Mouse (Mus musculus) gastrocnemius, postnatal 14 days (tissue): ENCODE results near the gene Pex10. TPM values are rescaled to one million over a fixed set of nuclear protein-coding genes. Genes with fewer than 3 reads are reported as not detected.
A peak's percentile ranks its signal among the peaks of the same experiment; 100 is the strongest.
"Not testable (repeated sequence)": the region's sequence is repeated elsewhere in the genome, so short reads cannot be mapped to it uniquely, and the experiment has no call there.

ENCODE experiments used
- DNase-seq: peaks from one replicate; pipeline ENCODE4 v3.0.0; 2021; ENCODE audit warnings: mixed read lengths
- intact Hi-C: fragments of 180-260 bp; cut with DNase I; formaldehyde crosslinking; loops from one replicate; pipeline ENCODE4 v1.15.1; 2025; ENCODE audit warnings: low total_unique reads
- total RNA-seq, 2 experiments: library from RNA; stranded (reverse); gene quantifications; 2 replicates each; pipeline ENCODE4 v1.2.3; 2021

Pex10 gene
- total RNA-seq, 2 experiments from 2014 or later: 10.7 to 11.3 TPM

GRCm38 (mm10) chr4:155058325-155058724 lies 8.5 kb upstream of the Pex10 start:
- no peak for DNase-seq
- intact Hi-C loops: no loop called here

- DNase-seq: no peak
- intact Hi-C loops: loop anchor here (5.0 kb wide), 2 partner anchors 77 to 192 kb away; no protein-coding TSS in a partner anchor
Observed at GRCm38 (mm10) chr4:155063895-155064294, 2.9 kb upstream of the Pex10 start.

- intact Hi-C loops: loop anchor here (5.0 kb wide), 2 partner anchors 77 to 192 kb away; no protein-coding TSS in a partner anchor
- DNase-seq: no peak
Observed at GRCm38 (mm10) chr4:155064474-155064873, 2.3 kb upstream of the Pex10 start.

- DNase-seq: peak; percentile 81
- intact Hi-C loops: no loop called here
Observed at GRCm38 (mm10) chr4:155065970-155066833, 614 bp upstream of the Pex10 start.

- intact Hi-C loops: no loop called here
- no peak for DNase-seq
Observed at GRCm38 (mm10) chr4:155068357-155068972, 1.6 kb downstream of the Pex10 start.

- no peak for DNase-seq
- intact Hi-C loops: no loop called here
Observed at GRCm38 (mm10) chr4:155069191-155069590, 2.4 kb downstream of the Pex10 start.

GRCm38 (mm10) chr4:155070199-155070598 lies 3.4 kb downstream of the Pex10 start:
- intact Hi-C loops: no loop called here
- DNase-seq: no peak

- no peak for DNase-seq
- intact Hi-C loops: no loop called here
Observed at GRCm38 (mm10) chr4:155070921-155071320, 4.1 kb downstream of the Pex10 start.

GRCm38 (mm10) chr4:155074418-155074817 lies 7.6 kb downstream of the Pex10 start:
- no peak for DNase-seq
- intact Hi-C loops: no loop called here

- DNase-seq: no peak
- intact Hi-C loops: no loop called here
Observed at GRCm38 (mm10) chr4:155075137-155075536, 8.3 kb downstream of the Pex10 start.

GRCm38 (mm10) chr4:155075813-155076212 lies 9.0 kb downstream of the Pex10 start:
- intact Hi-C loops: no loop called here
- no peak for DNase-seq

GRCm38 (mm10) chr4:155076677-155077076 lies 9.9 kb downstream of the Pex10 start:
- DNase-seq: no peak
- intact Hi-C loops: no loop called here

GRCm38 (mm10) chr4:155078808-155079207 lies 12.0 kb downstream of the Pex10 start:
- intact Hi-C loops: not testable (repeated sequence)

GRCm38 (mm10) chr4:155079666-155080065 lies 12.8 kb downstream of the Pex10 start:
- intact Hi-C loops: no loop called here
- DNase-seq: no peak

More at GRCm38 (mm10) chr4:155078808-155079207, 12.0 kb downstream of the Pex10 start:
- not testable (repeated sequence) for DNase-seq

GRCm38 (mm10) chr4:155083553-155083952 lies 16.7 kb downstream of the Pex10 start:
- intact Hi-C loops: no loop called here
- DNase-seq: no peak

- DNase-seq: no peak
- intact Hi-C loops: no loop called here
Observed at GRCm38 (mm10) chr4:155084351-155084750, 17.5 kb downstream of the Pex10 start.

GRCm38 (mm10) chr4:155085206-155086107 lies 18.6 kb downstream of the Pex10 start:
- intact Hi-C loops: no loop called here
- DNase-seq: no peak

GRCm38 (mm10) chr4:155086108-155087024 lies 19.6 kb downstream of the Pex10 start, which contains the start of the genes Rer1 and Morn1:
Rer1 (minus strand) TSS chr4:155086382.
Morn1 (plus strand) TSS chr4:155086577.
- DNase-seq: peak; percentile 100
- intact Hi-C loops: no loop called here

- DNase-seq: no peak
- intact Hi-C loops: no loop called here
Observed at GRCm38 (mm10) chr4:155089241-155089640, 22.4 kb downstream of the Pex10 start.
